Mouse (Mus musculus) liver, embryonic 14.5 days (tissue): ENCODE measurements around the gene Exosc5. TPM values are rescaled to one million over a fixed set of nuclear protein-coding genes. Genes with fewer than 3 reads are reported as not detected.

Experiments used
- ATAC-seq: fragments of 200-750 bp; cut with Nextera tagmentation; 2 replicates; pipeline ENCODE4 v1.8.0; 2017; ENCODE audit warnings: moderate number of reproducible peaks, mild to moderate bottlenecking, moderate library complexity; ENCODE audit not compliant: insufficient read depth
- DNase-seq, 3 experiments: peaks; one replicate each; pipeline ENCODE4 v3.0.0-alpha.2; 2012 to 2013; ENCODE audit warnings: low read depth in 3 of 3, low spot score in 3 of 3
- H3K27ac ChIP-seq: fragments of 300-500 bp; sonication (generic); 2 replicates; pipeline ENCODE4 v1.5.1; 2014; ENCODE audit warnings: moderate library complexity, mild to moderate bottlenecking, control low read depth, inconsistent platforms
- H3K27me3 ChIP-seq: fragments of 300-500 bp; sonication (generic); 2 replicates; pipeline ENCODE4 v1.6.1; 2014; ENCODE audit warnings: mild to moderate bottlenecking, low read length, moderate library complexity; ENCODE audit not compliant: control insufficient read depth, insufficient read depth
- H3K36me3 ChIP-seq: fragments of 300-500 bp; sonication (generic); replicated peaks from 2 replicates; pipeline ENCODE4 v1.6.1; 2014; ENCODE audit warnings: low read depth; ENCODE audit not compliant: control insufficient read depth, insufficient read depth
- H3K4me1 ChIP-seq, 2 experiments: fragments of 200-500 bp in 1 of 2; fragments of 300-500 bp in 1 of 2; sonication (generic) in 1 of 2; replicated peaks; 2 replicates each; pipeline ENCODE4 v1.6.1; 2012 to 2014; ENCODE audit warnings: antibody characterized with exemption in 1 of 2, inconsistent platforms in 1 of 2, low read length in 1 of 2; ENCODE audit not compliant: control insufficient read depth in 2 of 2, insufficient read depth in 2 of 2
- H3K4me2 ChIP-seq: fragments of 300-500 bp; sonication (generic); 2 replicates; pipeline ENCODE4 v1.6.1; 2014; ENCODE audit warnings: low read depth, mild to moderate bottlenecking, control low read depth, moderate library complexity
- H3K4me3 ChIP-seq, 2 experiments: fragments of 200-500 bp in 1 of 2; fragments of 300-500 bp in 1 of 2; sonication (generic) in 1 of 2; 2 replicates each; pipeline ENCODE4 v1.5.1; 2012 to 2014; ENCODE audit warnings: low read depth in 2 of 2, low read length in 2 of 2, mild to moderate bottlenecking in 2 of 2, control low read depth in 1 of 2, inconsistent platforms in 1 of 2, moderate library complexity in 1 of 2; ENCODE audit not compliant: insufficient read depth in 1 of 2
- H3K9ac ChIP-seq: fragments of 300-500 bp; sonication (generic); replicated peaks from 2 replicates; pipeline ENCODE4 v1.6.1; 2014; ENCODE audit warnings: mild to moderate bottlenecking, control low read depth, moderate library complexity
- H3K9me3 ChIP-seq: fragments of 300-500 bp; sonication (generic); 2 replicates; pipeline ENCODE4 v1.6.1; 2016; ENCODE audit warnings: low read length, mixed read lengths; ENCODE audit not compliant: control insufficient read depth
- CTCF ChIP-seq: IDR thresholded peaks from 2 replicates; pipeline ENCODE4 v1.5.1; 2016; ENCODE audit warnings: antibody characterized with exemption, low read depth, control low read depth
- EP300 ChIP-seq: IDR thresholded peaks from 2 replicates; pipeline ENCODE4 v1.6.1; 2016; ENCODE audit warnings: antibody characterized with exemption, low read depth
- WGBS: fragments of 180-500 bp; shearing (Covaris S2); extraction: QIAGEN DNeasy Blood & Tissue Kit; methylation state at CpG from one replicate; pipeline ENCODE4 v1.1.7; 2014; ENCODE audit not compliant: insufficient replicate concordance; 5-methylcytosine and 5-hydroxymethylcytosine counted together
- polyA plus RNA-seq, 2 experiments: library from polyadenylated mRNA; depleted of rRNA in 1 of 2; stranded (reverse) in 1 of 2; unstranded in 1 of 2; fragments of >200 nt; fragmentation: Nextera tagmentation in 1 of 2; extraction: Ambion mirVana in 1 of 2; gene quantifications; 2 replicates each; pipeline versions ENCODE4 v1.2.1 to v1.2.3; 2012 to 2014

The Exosc5 gene
- polyA plus RNA-seq, 2 experiments: 33.7 to 48.1 TPM

- TF ChIP-seq CTCF (no peak), EP300 (no peak)
- Histone ChIP-seq H3K9me3 (no peaks in the 10 kb centered on the region), H3K36me3 (peaks cover 8% of the 10 kb centered on the region; the same call in 1 of the 2 replicates), H3K4me1 (peaks cover 2 to 38% of the 10 kb centered on the region in 2 experiments), H3K4me2 (no peak overlapping the region), H3K27ac (no peak overlapping the region), H3K27me3 (no peaks in the 10 kb centered on the region), H3K9ac (no peak overlapping the region), H3K4me3 (no peak overlapping the region)
- DNase-seq (no peak), ATAC-seq (peak; percentile 29)
- 57% methylated on average over 15 of the region's 15 CpGs for WGBS
Observed at GRCm38 (mm10) chr7:25707581-25708292, 48.8 kb downstream of the Exosc5 start.

GRCm38 (mm10) chr7:25709961-25710360, 51.0 kb downstream of the Exosc5 start:
- no peak for ATAC-seq
- Histone ChIP-seq H3K27ac (no peak overlapping the region), H3K9ac (no peak overlapping the region), H3K27me3 (no peaks in the 10 kb centered on the region), H3K9me3 (no peaks in the 10 kb centered on the region), H3K36me3 (peaks cover 29% of the 10 kb centered on the region), H3K4me1 (peaks cover 0 to 29% of the 10 kb centered on the region in 2 experiments; a peak in 3 of 4 replicates), H3K4me2 (no peak overlapping the region), H3K4me3 (no peak overlapping the region)
- TF ChIP-seq EP300: no peak
- no peak for TF ChIP-seq CTCF
- 58% methylated on average over 12 of the region's 12 CpGs for WGBS
- DNase-seq: no peak

GRCm38 (mm10) chr7:25710519-25711130, 51.7 kb downstream of the Exosc5 start:
- Histone ChIP-seq H3K9ac (no peak overlapping the region), H3K4me2 (no peak overlapping the region), H3K36me3 (peaks cover 36% of the 10 kb centered on the region), H3K27me3 (no peaks in the 10 kb centered on the region), H3K27ac (no peak overlapping the region), H3K4me1 (peaks cover 0 to 27% of the 10 kb centered on the region in 2 experiments; a peak in 3 of 4 replicates), H3K9me3 (no peaks in the 10 kb centered on the region), H3K4me3 (no peak overlapping the region)
- ATAC-seq (no peak), DNase-seq (no peak)
- 42% methylated on average over 7 of the region's 7 CpGs for WGBS
- TF ChIP-seq EP300 (no peak), CTCF (no peak)

GRCm38 (mm10) chr7:25711165-25711564, 52.2 kb downstream of the Exosc5 start:
- TF ChIP-seq EP300 (no peak), CTCF (no peak)
- ATAC-seq: no peak
- 68% methylated on average over 5 of the region's 5 CpGs for WGBS
- no peak overlapping the region for H3K9ac ChIP-seq
- no peaks in the 10 kb centered on the region for H3K9me3 ChIP-seq
- DNase-seq: no peak
- peaks cover 41% of the 10 kb centered on the region for H3K36me3 ChIP-seq
- no peak overlapping the region for H3K4me2 ChIP-seq
- no peak overlapping the region for H3K4me3 ChIP-seq
- no peaks in the 10 kb centered on the region for H3K27me3 ChIP-seq
- H3K27ac ChIP-seq: no peak overlapping the region
- H3K4me1 ChIP-seq: peaks cover 0 to 25% of the 10 kb centered on the region in 2 experiments; a peak in 3 of 4 replicates

GRCm38 (mm10) chr7:25711731-25712197, 52.8 kb downstream of the Exosc5 start:
- DNase-seq (no peak), ATAC-seq (peak; percentile 11; the same call in 1 of the 2 replicates)
- Histone ChIP-seq H3K36me3 (peaks cover 38% of the 10 kb centered on the region), H3K27me3 (no peaks in the 10 kb centered on the region), H3K9ac (no peak overlapping the region), H3K4me1 (peaks cover 0 to 20% of the 10 kb centered on the region in 2 experiments; a peak in 3 of 4 replicates), H3K4me2 (no peak overlapping the region), H3K9me3 (no peaks in the 10 kb centered on the region), H3K27ac (no peak overlapping the region), H3K4me3 (no peak overlapping the region)
- WGBS: 34% methylated on average over 7 of the region's 7 CpGs
- TF ChIP-seq CTCF: no peak
- no peak for TF ChIP-seq EP300
